Mouse (Mus musculus): ENCODE measurements around the gene Hs6st3.
"Not testable (repeated sequence)": the region's sequence is repeated elsewhere in the genome, so short reads cannot be mapped to it uniquely, and the experiment has no call there.

The Hs6st3 gene

DNA sequence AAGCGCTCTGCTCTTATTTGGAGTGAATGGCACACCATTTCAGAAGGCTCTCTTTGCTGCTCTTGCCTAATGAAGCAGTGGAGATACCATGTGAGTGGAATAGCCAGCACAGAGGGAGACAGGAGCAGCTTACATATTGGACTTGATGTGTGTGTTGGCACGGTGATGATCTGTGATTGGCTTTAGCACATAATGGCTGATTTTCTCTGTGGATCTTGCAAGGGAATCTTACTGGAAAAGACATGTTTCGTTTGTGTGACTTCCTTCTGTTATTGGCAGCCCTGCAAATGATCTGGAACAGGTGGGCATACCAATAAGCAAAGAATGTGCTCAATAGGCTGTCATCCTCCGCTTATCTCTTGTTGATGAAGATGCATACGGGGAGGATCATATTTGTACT is 326.2 kb downstream of the Hs6st3 start:
- DNase-seq: no peak

DNA sequence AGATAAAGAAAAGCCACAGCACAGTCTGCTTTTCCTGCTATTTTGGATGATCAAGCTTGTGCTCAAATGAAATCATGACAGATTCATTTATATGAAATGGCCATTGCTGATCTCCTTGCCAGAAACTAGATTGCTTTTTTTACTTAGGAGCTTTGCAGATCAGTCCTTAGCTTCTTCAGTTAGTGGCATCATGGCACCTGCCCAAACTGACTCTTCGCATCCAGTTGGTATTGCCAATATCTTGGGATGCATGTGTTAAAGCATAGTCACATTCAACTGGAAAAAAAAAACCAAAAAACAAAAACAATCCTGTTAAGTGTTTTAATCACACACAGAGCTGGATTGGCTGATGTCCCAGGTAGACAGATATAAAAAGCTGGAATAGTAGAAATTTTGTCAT is 326.7 kb downstream of the Hs6st3 start:
- no peak for DNase-seq

DNA sequence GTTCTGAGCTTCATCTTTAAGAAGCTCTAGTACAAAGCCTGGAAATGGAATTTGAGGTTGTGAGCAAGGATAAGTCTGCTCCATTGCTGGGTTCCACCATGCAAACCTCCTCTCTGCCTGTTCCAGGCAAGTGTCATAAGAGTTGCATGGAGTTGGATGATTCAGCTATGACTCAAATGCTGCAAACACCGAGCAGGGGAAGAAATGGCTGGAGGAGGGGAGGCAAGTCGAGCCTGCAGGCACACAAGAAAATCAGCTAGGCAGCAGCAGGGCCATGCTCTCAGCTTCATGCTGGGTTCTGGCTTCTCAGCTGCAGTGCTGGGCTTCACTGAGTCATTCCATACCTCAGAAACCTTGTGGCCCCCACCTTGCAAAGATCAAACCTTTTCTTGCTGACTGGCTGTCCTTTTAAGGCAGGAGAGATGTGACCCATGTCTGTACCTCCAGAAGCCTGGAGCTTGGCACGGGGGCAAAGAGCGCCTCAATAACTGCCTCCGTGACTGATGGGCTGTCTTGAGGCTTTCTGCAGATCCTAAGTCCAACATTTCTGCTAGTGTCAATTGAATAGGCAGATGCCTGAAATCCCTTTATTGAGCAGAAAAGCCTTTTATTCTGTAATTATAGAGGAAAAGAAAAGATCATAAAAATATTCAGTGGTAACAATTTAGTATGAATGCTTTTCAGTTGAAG is 328.9 kb downstream of the Hs6st3 start:
- no peak for DNase-seq

DNA sequence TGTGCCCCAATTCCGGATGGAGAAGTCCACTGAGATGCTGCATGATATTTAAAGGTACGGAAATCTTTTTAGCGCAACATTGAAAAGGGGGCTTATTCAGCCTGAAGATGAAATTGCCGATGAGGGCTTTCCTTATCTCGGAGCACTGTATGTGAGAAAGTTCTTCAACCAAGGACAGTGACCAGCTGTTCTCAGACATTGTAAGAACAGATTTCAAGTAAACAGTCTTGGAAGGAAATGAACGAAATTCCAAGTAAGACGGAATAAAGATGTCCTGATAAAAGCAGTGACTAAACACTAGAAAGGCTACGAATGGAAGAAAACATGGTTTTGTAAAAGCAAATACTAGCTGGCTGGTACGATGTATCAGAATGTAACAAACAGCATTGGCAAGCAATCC is 338.4 kb downstream of the Hs6st3 start:
- DNase-seq: no peak

DNA sequence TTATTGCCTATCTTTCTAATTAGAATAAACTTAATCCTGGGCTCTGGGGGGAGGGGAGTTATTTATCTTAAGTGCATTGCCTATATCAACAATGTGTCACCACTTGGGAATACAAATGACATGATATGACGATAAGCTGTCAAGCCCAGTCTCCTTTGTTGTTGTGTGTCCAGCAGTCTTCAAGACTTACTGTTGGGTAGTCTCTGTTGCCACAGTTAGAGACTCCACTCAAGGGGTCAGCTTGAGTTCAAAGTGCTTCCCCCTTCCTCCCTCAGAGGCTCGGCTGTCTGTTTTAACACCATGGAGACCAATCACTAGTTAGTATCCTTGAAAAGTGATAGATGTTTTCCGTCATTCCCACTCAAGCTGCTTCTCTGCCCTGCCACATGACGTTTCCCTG is 339.7 kb downstream of the Hs6st3 start:
- DNase-seq: no peak

DNA sequence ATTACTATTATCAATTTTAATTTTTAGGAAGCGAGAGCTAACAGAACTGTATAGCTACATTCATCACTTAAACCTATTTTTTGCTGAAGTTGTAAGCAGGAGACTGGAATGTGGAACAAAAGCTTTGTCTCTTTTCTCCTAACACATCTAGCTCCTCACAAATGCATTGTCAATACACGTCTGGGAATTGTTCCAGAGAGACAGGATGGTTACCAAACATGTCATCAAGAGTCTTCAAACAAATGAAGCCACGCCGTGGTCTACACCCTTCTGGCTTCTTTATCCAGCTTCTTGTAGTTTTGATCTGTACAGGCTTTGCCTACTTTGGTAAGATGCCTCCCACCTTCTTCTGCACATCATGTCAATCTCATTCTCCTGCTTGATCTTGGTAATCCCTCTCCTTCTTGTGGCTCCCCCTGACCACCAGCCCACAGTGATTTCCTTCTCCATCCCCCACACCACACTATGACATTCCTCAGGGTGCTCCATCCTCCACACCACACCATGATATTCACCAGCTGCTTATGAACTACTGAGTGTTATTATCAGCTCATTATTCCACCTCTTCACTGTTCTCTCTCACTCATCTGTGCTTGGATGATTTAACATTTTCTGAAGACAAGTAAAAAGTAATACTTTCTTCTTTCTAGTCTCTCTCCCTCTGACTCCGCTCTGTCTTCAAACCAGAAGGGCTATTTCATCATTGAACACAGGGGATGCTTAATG is 351.0 kb downstream of the Hs6st3 start:
- no peak for DNase-seq

DNA sequence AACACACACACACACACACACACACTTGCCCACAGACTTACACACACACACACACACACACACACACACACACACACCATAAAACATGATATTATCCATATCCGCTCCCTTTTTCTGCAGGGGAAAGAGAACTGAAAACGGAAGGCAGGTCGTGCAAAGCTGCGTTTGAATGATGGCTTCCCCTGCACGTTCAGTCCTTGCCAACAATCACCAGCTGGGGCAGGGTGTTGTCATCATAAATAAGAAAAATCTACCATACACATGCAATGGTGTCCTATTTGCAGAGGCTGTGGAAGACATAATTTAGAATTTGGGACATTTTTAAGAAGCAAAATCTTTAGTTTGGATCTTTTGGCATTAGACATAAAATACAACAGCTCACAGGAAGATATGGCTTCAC is 382.5 kb downstream of the Hs6st3 start:
- DNase-seq: peak; percentile 1

DNA sequence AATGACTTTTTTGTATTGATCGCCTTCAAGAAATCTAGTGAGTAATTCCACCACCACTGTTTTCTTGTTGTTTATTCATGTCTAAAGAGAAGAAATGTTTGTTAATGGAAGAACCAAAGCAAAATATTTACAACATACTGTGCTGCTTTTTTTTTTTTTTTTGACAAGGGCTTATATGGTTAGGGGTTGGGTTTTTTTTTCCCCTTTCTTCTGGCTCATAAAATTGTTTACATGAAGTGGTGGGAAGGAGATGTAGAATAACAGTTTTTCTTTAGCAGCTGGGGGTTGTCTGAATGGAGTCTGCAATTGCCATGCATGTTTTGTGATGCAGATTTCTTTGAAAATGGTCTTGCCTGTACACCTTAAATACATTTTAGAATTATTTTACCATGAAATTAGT is 382.9 kb downstream of the Hs6st3 start:
- DNase-seq: no peak

DNA sequence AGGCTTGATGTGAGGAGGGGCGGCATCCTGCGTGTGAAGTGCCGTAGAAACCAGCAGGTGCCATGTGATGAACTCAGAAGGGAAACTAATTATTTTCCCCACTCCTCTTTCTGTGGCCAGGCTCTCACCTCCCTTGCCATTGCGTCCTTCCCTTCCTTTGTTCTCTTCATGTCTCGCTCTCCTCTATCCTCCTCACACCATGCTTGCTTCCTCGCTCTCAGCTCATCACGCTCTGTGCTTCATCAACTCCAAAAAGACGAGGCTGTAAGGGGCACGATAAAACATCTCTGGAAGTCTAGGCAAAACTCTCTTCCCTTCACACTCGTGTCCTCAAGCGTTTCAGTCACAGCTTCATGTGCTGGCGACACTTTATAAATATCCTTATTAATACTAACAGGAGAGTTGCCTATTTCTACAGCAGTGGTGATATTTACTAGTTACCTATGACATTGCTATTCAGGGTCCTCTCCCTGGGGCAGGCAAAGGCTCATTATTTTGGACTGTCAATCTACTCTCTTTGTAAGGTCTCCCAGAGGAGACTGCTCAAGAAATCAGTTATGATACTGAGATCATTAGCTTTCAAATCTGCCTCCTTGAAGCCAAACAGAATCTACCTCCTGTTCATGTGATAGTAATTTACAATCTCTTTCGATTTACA is 394.9 kb downstream of the Hs6st3 start:
- no peak for DNase-seq

DNA sequence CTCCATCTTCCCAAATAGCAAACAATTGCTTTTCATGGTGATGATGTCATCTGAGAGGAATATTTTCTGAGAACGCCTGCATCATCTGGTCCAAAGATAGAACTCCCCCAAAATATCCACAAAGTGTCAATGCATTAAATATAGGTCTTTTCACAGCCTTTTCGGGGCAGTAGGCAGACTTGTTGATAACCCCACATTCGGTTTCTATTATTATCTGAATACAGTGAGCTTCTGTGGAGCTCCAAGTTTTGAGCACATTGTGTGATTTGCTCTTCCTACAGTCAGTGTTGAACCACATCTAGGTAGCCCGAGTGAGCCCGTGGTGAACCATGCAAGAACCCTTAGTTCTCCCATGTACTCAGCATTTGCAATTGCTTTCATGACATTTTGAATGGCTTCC is 402.4 kb downstream of the Hs6st3 start:
- no peak for DNase-seq

DNA sequence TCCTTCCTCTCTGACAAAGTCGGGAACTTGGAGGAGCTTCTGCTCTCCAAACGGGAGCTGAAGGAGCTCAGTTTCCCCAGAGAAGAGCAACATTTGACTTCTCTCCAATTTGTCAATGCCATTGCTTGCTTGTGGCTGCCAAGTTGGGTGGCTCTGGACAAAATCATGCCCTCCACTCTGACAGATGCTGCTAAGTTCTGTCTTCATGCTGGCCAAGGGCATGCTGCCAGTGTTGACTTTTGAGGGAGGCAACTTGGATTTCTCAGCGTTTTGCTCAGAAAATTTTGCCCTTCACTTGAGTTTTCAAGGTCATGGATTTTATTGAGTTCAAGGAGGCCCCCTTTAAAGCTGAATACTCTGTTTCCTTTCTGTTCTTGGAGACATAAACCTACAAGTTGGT is 406.5 kb downstream of the Hs6st3 start:
- no peak for DNase-seq

DNA sequence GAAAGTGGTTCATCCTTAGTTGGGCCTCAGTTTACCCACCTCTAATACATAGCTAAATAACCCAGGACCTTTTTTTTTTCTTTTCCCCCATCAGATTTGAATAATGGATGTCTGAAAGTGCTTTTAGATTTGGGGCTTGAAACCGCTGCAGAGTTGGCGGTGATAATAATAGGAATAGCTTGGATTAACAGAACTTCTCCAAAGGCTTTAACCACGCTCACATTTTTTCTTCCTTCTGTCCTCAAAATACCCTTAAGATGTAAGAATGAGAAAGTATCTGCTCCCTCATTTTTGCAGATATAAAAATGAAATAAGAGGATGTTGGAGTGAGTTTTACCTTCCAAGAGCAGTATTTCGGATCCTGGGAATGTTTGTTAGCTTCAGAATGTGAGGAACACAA is 420.2 kb downstream of the Hs6st3 start:
- DNase-seq: no peak

DNA sequence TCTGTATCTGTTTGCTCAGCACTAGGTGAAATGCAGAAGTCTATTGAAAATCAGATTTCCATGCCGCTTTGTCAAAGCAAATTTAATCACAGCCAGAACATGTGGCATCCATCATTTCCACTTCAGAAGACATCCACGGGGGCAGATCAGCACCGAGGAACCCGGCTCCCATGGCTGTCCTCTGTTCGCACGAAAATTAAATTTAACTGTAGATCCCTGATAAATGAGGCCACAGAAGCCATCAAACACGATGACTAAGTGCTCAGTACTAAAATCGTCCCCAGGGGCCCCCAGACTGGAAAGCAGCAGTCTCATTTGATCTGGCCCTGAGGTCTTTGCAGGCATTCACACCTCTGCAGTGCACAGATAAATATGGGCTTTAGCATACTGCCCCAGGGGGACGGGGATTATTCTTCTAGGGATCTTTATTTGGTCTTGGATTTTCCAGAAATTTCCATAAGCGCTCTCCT is 443.9 kb downstream of the Hs6st3 start:
- DNase-seq: no peak

DNA sequence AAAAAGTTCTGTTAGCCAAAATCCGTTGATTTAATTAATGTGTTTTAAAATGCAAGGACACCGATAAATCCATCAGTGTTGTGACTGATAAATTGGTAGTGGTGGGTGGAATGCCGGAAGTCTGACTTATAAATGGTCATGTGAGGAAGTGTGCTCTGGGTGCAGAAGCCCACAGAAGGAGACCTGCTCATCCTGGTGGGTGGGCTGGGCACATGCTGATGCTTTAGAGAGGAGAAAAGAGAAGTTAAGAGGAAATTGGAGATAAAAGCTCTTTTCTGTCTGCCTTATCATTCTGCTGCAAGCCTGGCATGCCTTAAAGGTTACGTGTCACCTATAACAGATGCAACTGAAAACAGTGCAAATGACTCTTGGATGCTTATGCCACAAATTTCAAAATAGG is 446.9 kb downstream of the Hs6st3 start:
- DNase-seq: no peak

DNA sequence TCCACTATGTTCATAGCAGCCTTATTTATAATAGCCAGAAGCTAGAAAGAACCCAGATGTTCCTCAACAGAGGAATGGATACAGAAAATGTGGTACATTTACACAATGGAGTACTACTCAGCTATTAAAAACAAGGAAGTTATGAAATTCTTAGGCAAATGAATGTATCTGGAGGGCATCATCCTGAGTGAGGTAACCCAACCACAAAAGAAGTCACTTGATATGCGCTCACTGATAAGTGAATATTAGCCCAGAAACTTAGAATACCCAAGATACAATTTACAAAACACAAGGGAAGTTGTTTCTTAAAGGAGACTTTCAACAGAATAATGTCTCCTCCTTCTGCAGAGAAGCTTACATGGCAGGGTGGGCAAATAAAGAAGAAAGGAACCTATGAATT is 449.2 kb downstream of the Hs6st3 start:
- not testable (repeated sequence) for DNase-seq

DNA sequence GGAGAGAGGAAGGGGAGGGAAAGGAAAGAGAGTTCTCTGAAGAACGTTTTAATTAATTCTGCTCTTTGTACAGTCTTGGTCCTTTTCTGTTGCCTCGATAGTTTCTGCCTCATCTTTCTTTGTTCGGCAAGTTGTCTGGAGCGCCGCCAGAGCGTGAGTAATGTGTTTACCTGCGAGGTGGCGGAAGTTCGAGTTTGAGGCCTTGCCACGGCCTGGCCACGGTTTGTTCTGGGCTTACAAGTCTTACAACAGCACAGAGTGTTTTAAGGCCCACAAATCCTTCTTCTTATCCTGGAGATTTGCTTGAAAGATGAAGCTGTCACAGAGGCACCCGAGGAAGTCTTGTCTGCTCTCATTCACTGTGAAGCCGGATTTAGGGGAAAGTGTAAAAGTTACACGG is 466.2 kb downstream of the Hs6st3 start:
- no peak for DNase-seq

DNA sequence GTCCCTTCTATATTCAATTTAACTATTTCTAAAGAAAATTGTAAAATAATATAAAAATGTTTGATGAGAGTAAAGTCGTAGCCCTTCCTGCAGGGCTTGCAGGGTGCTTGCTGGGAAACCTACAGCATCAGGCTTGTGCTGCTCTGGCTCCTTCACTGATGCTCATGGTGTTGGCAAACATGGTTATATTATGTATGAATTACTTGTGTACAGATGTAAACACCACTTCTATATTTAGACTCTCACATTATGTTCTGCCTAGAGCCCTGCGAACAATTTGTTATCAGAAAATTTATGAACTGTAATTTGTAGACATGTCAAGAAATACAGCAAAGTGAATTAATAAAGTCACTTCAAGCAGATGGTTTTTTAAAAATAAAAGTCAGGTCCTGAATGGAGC is 474.7 kb downstream of the Hs6st3 start:
- DNase-seq: no peak

DNA sequence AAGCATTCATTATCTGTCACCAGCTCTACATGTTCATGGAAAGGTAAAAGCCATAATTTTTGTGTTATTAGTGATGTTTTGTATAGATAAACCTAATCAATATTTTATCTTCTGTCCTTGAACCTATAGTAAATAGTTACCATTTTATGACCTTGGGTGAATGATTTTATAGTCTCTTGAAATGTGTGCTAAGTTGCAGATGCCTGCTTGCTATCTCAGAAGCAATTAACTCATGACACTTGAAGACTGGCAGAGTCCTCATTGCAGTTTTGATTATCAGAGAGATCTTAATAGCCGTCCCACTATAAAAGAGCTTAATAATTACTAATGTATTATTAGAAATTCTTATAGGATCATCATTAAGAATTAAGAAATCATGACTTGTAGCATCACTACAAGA is 491.0 kb downstream of the Hs6st3 start:
- no peak for DNase-seq

DNA sequence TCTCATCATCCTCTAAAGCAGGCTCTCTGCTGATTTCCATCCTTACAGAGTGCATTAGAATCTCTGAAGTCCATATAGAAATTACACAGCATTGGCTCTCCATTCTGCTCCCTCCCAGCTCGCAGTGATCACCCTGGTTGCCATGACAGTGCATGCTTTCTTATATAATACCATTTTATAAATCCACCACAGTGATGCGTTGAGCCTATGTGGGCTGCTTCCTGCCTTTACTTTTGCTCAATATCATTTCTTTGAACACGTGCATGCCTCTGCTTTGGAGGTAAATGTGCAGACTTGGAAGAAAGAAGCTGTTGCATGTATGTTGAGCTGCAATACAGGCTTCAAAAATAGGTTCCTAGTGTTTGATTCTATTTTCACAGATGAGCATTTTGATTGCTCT is 494.9 kb downstream of the Hs6st3 start:
- no peak for DNase-seq

DNA sequence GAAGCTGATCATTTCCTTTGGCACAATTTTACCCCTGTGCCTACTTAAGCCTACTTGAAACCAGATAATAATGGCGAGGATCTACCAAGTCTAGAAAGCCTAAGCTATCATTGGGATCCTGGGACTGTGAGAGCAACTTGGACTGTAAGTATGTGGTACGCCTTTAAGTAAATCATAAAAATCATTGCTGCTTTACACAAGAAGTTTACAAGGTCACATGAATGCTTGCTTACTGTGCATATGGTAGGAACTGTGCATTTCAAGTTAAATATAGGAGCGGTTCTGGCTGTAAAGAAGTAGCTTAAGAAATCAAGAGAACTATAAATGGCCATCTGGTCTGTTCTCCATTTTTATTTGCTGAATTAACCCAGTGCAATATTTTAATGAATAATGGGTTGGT is 495.5 kb downstream of the Hs6st3 start:
- DNase-seq: no peak

DNA sequence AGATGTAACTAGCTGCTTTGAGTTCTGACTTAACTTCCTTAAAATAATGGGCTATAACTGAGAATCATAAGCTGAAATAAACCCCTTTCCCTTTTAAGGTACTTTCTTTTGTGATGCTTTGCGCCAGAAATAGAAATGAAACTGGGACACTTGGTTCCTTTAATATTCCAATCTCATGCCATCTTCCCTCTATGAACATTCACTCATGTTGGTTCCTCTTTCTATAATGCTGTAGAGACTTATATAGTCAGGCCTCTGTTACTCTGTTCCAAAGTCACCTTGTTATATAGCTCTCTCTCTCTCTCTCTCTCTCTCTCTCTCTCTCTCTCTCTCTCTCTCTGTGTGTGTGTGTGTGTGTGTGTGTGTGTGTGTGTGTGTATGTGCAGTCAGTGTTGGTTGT is 504.7 kb downstream of the Hs6st3 start:
- DNase-seq: no peak

DNA sequence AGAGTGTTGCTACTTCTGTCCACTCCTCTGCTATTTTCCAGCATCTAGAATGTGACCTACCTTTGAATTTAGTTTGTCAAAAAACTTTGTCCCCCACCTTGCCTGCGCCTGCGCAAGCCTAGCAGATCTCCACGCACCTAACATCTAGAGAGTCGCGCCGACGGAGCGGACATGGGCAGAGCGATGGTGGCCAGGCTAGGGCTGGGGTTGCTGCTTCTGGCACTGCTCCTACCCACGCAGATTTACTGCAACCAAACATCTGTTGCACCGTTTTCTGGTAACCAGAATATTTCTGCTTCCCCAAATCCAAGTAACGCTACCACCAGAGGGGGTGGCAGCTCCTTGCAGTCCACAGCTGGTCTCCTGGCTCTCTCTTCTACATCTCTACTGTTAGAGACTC is 505.7 kb downstream of the Hs6st3 start:
- no peak for DNase-seq

DNA sequence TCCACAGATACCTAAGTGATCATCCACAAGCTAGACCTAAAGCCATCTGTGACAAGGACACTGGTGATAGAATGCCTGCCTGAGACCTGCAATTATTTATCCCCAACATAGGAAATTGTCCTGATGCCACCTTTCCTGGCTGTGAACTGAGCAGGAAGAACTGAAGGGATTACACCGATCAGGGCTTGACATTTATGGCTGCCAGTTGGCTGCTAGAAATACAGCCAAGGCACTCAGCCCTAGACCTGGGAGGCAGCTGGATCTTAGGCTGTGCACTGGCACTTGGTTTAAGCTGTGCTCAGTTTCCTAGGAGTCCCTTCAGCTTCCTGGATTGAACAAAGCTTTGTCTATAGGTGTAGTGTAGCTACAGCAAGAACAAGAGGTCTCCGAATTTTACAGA is 518.8 kb downstream of the Hs6st3 start:
- no peak for DNase-seq

DNA sequence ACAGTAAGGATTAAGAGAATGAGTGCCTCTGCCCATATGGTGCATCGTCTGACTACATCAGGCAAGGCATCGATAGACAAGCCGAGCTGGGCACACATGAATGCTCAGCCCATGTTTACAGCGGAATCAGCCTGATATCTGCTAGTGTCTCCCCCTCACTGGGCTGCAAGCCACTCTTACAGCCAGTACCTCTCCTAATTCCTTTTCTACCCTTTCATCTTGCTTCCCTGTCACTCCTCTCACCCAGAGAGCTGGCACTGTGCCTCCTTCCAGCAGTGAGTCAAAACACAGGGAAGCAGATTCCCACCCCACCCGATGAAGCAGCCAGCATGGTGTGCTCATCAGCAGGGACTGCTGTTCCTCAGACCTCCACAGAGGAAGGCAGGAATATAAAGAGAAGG is 527.6 kb downstream of the Hs6st3 start:
- no peak for DNase-seq
